Mouse (Mus musculus) cerebellum, adult 2 months (tissue): ENCODE results near the gene Lhcgr. TPM values are rescaled to one million over a fixed set of nuclear protein-coding genes. Genes with fewer than 3 reads are reported as not detected.

Source experiments
- DNase-seq, 2 experiments: peaks; one replicate each; pipeline ENCODE4 v3.0.0; 2021
- H3K27ac ChIP-seq: fragments of 200-500 bp; 2 replicates; pipeline ENCODE4 v1.5.1; 2012; ENCODE audit warnings: low read length, control low read depth, inconsistent platforms; ENCODE audit not compliant: insufficient read depth
- H3K27me3 ChIP-seq: fragments of 200-500 bp; 2 replicates; pipeline ENCODE4 v1.6.1; 2012; ENCODE audit warnings: inconsistent platforms, mild to moderate bottlenecking, low read length, moderate library complexity; ENCODE audit not compliant: control insufficient read depth, insufficient read depth
- H3K4me1 ChIP-seq: fragments of 200-500 bp; 2 replicates; pipeline ENCODE4 v1.6.1; 2011; ENCODE audit warnings: low read length; ENCODE audit not compliant: control insufficient read depth, insufficient read depth
- H3K4me3 ChIP-seq: fragments of 200-500 bp; replicated peaks from 2 replicates; pipeline ENCODE3; 2011; ENCODE audit warnings: mild to moderate bottlenecking, low read depth, low read length, control low read depth; ENCODE audit not compliant: insufficient read depth
- CTCF ChIP-seq: fragments of 200-500 bp; IDR thresholded peaks from 2 replicates; pipeline ENCODE4 v1.5.1; 2011; ENCODE audit warnings: low read depth, mild to moderate bottlenecking, control low read depth, low read length, moderate library complexity, borderline replicate concordance; ENCODE audit not compliant: insufficient read depth
- POLR2A ChIP-seq: fragments of 200-500 bp; IDR thresholded peaks from 2 replicates; pipeline ENCODE4 v1.6.1; 2011; ENCODE audit warnings: low read length, control low read depth, borderline replicate concordance; ENCODE audit not compliant: insufficient read depth
- WGBS: fragments of 180-500 bp; shearing (Covaris S2); methylation state at CpG from one replicate; pipeline ENCODE4 v1.1.7; 2018; 5-methylcytosine and 5-hydroxymethylcytosine counted together
- polyA plus RNA-seq: library from polyadenylated mRNA; depleted of rRNA; stranded (reverse); fragments of >200 nt; gene quantifications from 2 replicates; pipeline ENCODE4 v1.2.3, GENCODE M21; 2012

Gene Lhcgr
- polyA plus RNA-seq, 1 experiment = 0.23 TPM

DNA sequence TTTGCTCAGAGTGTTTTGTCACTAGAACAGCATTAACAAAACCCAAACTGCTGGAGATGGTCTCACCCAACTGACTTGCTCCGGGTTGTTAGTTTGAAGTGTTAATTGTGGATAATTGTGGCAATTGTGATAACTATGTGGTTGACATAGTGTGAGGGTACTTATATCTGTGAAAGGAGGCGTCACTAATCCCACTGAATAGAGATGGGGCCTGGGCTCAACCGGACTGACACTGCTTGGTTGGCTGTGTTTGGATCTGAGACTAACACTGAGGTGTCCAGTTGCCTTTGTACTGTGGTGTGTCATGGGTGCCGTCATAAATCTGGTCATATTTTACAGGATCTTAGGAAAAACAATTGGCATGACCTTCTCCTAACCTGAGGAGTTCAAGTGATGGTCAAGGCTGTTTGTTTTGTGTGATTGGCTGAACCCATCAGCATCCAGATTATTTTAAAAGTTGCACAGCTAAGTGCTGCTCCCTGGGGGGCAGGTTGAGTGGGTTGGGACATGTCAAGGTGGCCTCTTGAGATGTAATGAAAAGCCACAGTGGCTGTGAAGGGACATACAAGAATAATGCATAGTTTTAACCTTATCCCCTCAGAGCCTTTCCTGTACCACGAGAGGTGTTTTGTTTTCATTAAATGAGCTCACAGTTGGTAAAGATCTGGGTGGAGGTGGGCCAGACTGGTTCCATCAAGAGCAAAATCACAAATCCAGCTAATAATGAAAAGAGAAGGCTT, 28.2 kb downstream of the Lhcgr start:
- H3K4me3 ChIP-seq = no peak overlapping the region
- DNase-seq = no peak
- no peaks in the 10 kb centered on the region for H3K4me1 ChIP-seq
- H3K27me3 ChIP-seq = no peaks in the 10 kb centered on the region; the same call in 1 of the 2 replicates
- TF ChIP-seq POLR2A = no peak
- TF ChIP-seq CTCF = no peak
- no peak overlapping the region for H3K27ac ChIP-seq
- 44% methylated on average over 5 of the region's 5 CpGs for WGBS

- Histone ChIP-seq H3K4me3 (no peak overlapping the region), H3K27ac (no peak overlapping the region), H3K27me3 (no peaks in the 10 kb centered on the region; the same call in 1 of the 2 replicates), H3K4me1 (no peaks in the 10 kb centered on the region)
- no peak for TF ChIP-seq POLR2A
- no peak for TF ChIP-seq CTCF
- no peak for DNase-seq
- WGBS = 13% methylated on average over 9 of the region's 9 CpGs
These were observed 33.8 kb downstream of the Lhcgr start for GRCm38 (mm10) chr17:88758003-88758437.

DNA sequence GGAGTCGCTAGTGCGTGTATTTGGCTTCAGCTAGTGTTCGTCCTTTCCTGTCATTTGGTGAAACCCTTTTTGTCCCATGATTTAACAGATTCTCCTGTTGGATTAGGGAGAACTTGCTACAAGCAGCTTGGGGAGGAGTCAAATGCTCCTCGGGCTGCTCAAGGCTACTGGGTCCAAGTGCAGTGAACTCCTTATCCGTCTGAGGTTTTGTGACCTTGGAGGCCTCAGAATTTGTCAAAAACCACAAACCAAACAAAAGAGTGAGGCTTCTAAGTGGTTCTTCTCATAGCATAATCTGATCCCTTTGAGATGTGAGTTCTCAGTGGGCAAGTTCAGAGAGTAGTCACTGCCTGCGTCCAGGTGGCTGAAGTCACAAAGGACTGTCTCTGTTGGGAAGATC, 36.0 kb downstream of the Lhcgr start:
- no peak for DNase-seq
- H3K27me3 ChIP-seq = no peaks in the 10 kb centered on the region; the same call in 1 of the 2 replicates
- 68% methylated on average over 6 of the region's 6 CpGs for WGBS
- no peak overlapping the region for H3K27ac ChIP-seq
- H3K4me1 ChIP-seq = no peaks in the 10 kb centered on the region
- no peak overlapping the region for H3K4me3 ChIP-seq
- TF ChIP-seq CTCF (no peak), POLR2A (no peak)

- WGBS = 42% methylated on average over 12 of the region's 12 CpGs
- no peak for DNase-seq
These were observed 38.3 kb downstream of the Lhcgr start for GRCm38 (mm10) chr17:88753472-88753857.

GRCm38 (mm10) chr17:88752827-88753471, 38.8 kb downstream of the Lhcgr start:
- 9% methylated on average over 17 of the region's 17 CpGs for WGBS
- Histone ChIP-seq H3K27me3 (no peaks in the 10 kb centered on the region), H3K4me3 (peak overlapping the region; percentile 10), H3K4me1 (no peaks in the 10 kb centered on the region), H3K27ac (no peak overlapping the region)
- peak; percentile 13 to 15 for DNase-seq
- TF ChIP-seq CTCF (peak; percentile 50; the same call in 1 of the 2 replicates), POLR2A (no peak)

More at GRCm38 (mm10) chr17:88753472-88753857, 38.3 kb downstream of the Lhcgr start:
- peak overlapping the region; percentile 10 for H3K4me3 ChIP-seq
- H3K4me1 ChIP-seq = no peaks in the 10 kb centered on the region
- H3K27ac ChIP-seq = no peak overlapping the region
- no peaks in the 10 kb centered on the region for H3K27me3 ChIP-seq
- no peak for TF ChIP-seq CTCF
- TF ChIP-seq POLR2A = no peak

DNA sequence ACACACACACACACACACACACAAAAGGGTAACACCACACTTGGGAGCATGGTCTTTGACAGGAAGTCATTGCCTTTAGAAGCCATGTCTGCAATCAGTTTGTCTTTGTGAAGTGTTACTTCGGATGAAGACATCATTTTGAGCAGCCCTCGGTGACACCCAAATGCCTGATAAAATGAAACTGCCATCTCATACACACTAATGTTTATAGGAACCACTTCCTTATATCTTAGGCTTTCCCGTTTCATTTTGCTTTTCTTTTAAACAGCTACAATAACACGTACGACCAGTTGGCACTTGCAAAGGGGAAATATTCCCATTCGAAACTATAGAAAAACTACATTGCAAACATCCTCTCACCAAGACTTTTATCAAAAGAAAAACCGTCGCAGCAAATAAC, 42.1 kb downstream of the Lhcgr start:
- Histone ChIP-seq H3K27ac (no peak overlapping the region), H3K27me3 (no peaks in the 10 kb centered on the region), H3K4me3 (no peak overlapping the region), H3K4me1 (no peaks in the 10 kb centered on the region)
- 30% methylated on average over 8 of the region's 8 CpGs for WGBS
- no peak for DNase-seq
- no peak for TF ChIP-seq CTCF
- no peak for TF ChIP-seq POLR2A

- DNase-seq = no peak
- no peak overlapping the region for H3K27ac ChIP-seq
- H3K4me3 ChIP-seq = no peak overlapping the region
- H3K27me3 ChIP-seq = no peaks in the 10 kb centered on the region
- no peak for TF ChIP-seq CTCF
- no peak for TF ChIP-seq POLR2A
- 31% methylated on average over 8 of the region's 8 CpGs for WGBS
- no peaks in the 10 kb centered on the region for H3K4me1 ChIP-seq
These were observed 85.5 kb downstream of the Lhcgr start for GRCm38 (mm10) chr17:88706231-88706649.

DNA sequence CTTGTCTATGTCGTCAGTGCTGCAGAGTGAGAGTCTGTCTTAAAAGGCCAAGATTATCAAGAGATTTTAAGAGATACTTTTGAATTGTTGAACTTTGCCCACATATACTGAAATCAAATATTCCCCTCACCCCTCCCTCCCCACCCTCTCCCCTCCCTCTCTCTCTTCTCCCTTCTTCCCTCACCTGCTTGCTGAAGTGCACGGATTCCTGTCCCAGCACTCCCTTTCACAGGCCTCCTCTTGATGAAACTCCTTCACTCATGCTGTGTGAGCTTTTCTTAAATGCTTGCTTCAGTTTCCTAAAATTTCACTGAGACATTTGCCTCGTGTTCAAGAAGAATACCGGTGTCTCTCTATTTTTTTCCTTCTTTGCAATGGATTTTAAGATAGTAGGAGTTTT, 88.7 kb downstream of the Lhcgr start:
- Histone ChIP-seq H3K4me3 (no peak overlapping the region), H3K27me3 (no peaks in the 10 kb centered on the region), H3K4me1 (no peaks in the 10 kb centered on the region), H3K27ac (no peak overlapping the region)
- no peak for DNase-seq
- no peak for TF ChIP-seq CTCF
- no peak for TF ChIP-seq POLR2A
- 60% methylated on average over 4 of the region's 4 CpGs for WGBS

- Histone ChIP-seq H3K27me3 (no peaks in the 10 kb centered on the region), H3K4me3 (no peak overlapping the region), H3K27ac (no peak overlapping the region), H3K4me1 (no peaks in the 10 kb centered on the region)
- no peak for TF ChIP-seq CTCF
- TF ChIP-seq POLR2A = no peak
- DNase-seq = no peak
- 29% methylated on average over 6 of the region's 6 CpGs for WGBS
These were observed 89.4 kb downstream of the Lhcgr start for GRCm38 (mm10) chr17:88702345-88702744.
